Mouse (Mus musculus): ENCODE results near the gene Gm36210.

Gm36210 gene

GRCm38 (mm10) chr7:4922931-4923565 is 16.7 kb upstream of the Gm36210 start:
- DNase-seq (ENCODE audit: low read depth, low spot score) = peak; percentile 87

GRCm38 (mm10) chr7:4922508-4922907 is 16.2 kb upstream of the Gm36210 start:
- peak; percentile 84 for DNase-seq (ENCODE audit: low read depth, low spot score)

- no peak for DNase-seq (ENCODE audit: low read depth, low spot score)
These were observed 15.6 kb upstream of the Gm36210 start, which contains the start of gene Nat14 for GRCm38 (mm10) chr7:4921824-4922482. Nat14 (plus strand) TSS chr7:4922028.

GRCm38 (mm10) chr7:4920976-4921823 is 14.9 kb upstream of the Gm36210 start:
- DNase-seq (ENCODE audit: low read depth, low spot score) = no peak

GRCm38 (mm10) chr7:4920496-4920895 is 14.2 kb upstream of the Gm36210 start:
- no peak for DNase-seq (ENCODE audit: low read depth, low spot score)

- DNase-seq (ENCODE audit: low read depth, low spot score) = no peak
These were observed 13.7 kb upstream of the Gm36210 start for GRCm38 (mm10) chr7:4919971-4920370.

GRCm38 (mm10) chr7:4919096-4919495 is 12.8 kb upstream of the Gm36210 start:
- DNase-seq (ENCODE audit: low read depth, low spot score) = no peak

- DNase-seq (ENCODE audit: low read depth, low spot score) = no peak
These were observed 12.4 kb upstream of the Gm36210 start for GRCm38 (mm10) chr7:4918681-4919080.

GRCm38 (mm10) chr7:4917494-4917893 is 11.2 kb upstream of the Gm36210 start:
- no peak for DNase-seq (ENCODE audit: low read depth, low spot score)

- no peak for DNase-seq (ENCODE audit: low read depth, low spot score)
These were observed 9.5 kb upstream of the Gm36210 start for GRCm38 (mm10) chr7:4915669-4916416.

GRCm38 (mm10) chr7:4915007-4915665 is 8.8 kb upstream of the Gm36210 start, which contains the start of gene Zfp628:
Zfp628 (plus strand) TSS chr7:4915217.
- peak; percentile 97 for DNase-seq (ENCODE audit: low read depth, low spot score)

GRCm38 (mm10) chr7:4912248-4912647 is 5.9 kb upstream of the Gm36210 start:
- DNase-seq (ENCODE audit: low read depth, low spot score) = no peak

GRCm38 (mm10) chr7:4911561-4911960 is 5.2 kb upstream of the Gm36210 start:
- peak; percentile 57 for DNase-seq (ENCODE audit: low read depth, low spot score)

- no peak for DNase-seq (ENCODE audit: low read depth, low spot score)
These were observed 3.9 kb downstream of the Gm36210 start for GRCm38 (mm10) chr7:4902404-4902803.

GRCm38 (mm10) chr7:4901171-4901570 is 5.1 kb downstream of the Gm36210 start:
- peak; percentile 24 for DNase-seq (ENCODE audit: low read depth, low spot score)

GRCm38 (mm10) chr7:4900523-4900851 is 5.8 kb downstream of the Gm36210 start:
- DNase-seq (ENCODE audit: low read depth, low spot score) = no peak

GRCm38 (mm10) chr7:4899649-4900522 is 6.4 kb downstream of the Gm36210 start:
- no peak for DNase-seq (ENCODE audit: low read depth, low spot score)

GRCm38 (mm10) chr7:4898851-4899648 is 7.3 kb downstream of the Gm36210 start:
- DNase-seq (ENCODE audit: low read depth, low spot score) = no peak

- DNase-seq (ENCODE audit: low read depth, low spot score) = no peak
These were observed 11.1 kb downstream of the Gm36210 start for GRCm38 (mm10) chr7:4895186-4895585.

Data from forelimb bud, embryonic 11.5 days (tissue).